Mouse (Mus musculus) kidney, embryonic 15.5 days (tissue): ENCODE data around the gene Rps6kc1. TPM values are rescaled to one million over a fixed set of nuclear protein-coding genes. Genes with fewer than 3 reads are reported as not detected.
A peak's percentile ranks its signal among the peaks of the same experiment; 100 is the strongest.

Source experiments
- ATAC-seq: fragments of 200-750 bp; cut with Nextera tagmentation; replicated peaks from 2 replicates; pipeline ENCODE4 v1.8.0; 2017; ENCODE audit warnings: moderate TSS enrichment; ENCODE audit not compliant: low FRiP score
- H3K27ac ChIP-seq: fragments of 300-500 bp; sonication (generic); 2 replicates; pipeline ENCODE4 v1.5.1; 2015; ENCODE audit warnings: mild to moderate bottlenecking, inconsistent platforms
- H3K27me3 ChIP-seq: fragments of 300-500 bp; sonication (generic); 2 replicates; pipeline ENCODE4 v1.6.1; 2015; ENCODE audit warnings: inconsistent platforms
- H3K36me3 ChIP-seq: fragments of 300-500 bp; sonication (generic); 2 replicates; pipeline ENCODE4 v1.6.1; 2015; ENCODE audit warnings: inconsistent platforms
- H3K4me1 ChIP-seq: fragments of 300-500 bp; sonication (generic); 2 replicates; pipeline ENCODE4 v1.6.1; 2015; ENCODE audit warnings: inconsistent platforms
- H3K4me2 ChIP-seq: fragments of 300-500 bp; sonication (generic); 2 replicates; pipeline ENCODE4 v1.6.1; 2015; ENCODE audit warnings: moderate library complexity, mild to moderate bottlenecking, inconsistent platforms
- H3K4me3 ChIP-seq: fragments of 300-500 bp; sonication (generic); replicated peaks from 2 replicates; pipeline ENCODE4 v1.5.1; 2015; ENCODE audit warnings: mild to moderate bottlenecking, inconsistent platforms
- H3K9ac ChIP-seq: fragments of 300-500 bp; sonication (generic); 2 replicates; pipeline ENCODE4 v1.6.1; 2015; ENCODE audit warnings: mild to moderate bottlenecking, inconsistent platforms
- H3K9me3 ChIP-seq: fragments of 300-500 bp; sonication (generic); replicated peaks from 2 replicates; pipeline ENCODE4 v1.6.1; 2016; ENCODE audit warnings: inconsistent platforms
- WGBS: fragments of 180-500 bp; shearing (Covaris S2); methylation state at CpG from one replicate; pipeline ENCODE4 v1.1.7; 2015; ENCODE audit warnings: mixed read lengths; 5-methylcytosine and 5-hydroxymethylcytosine counted together
- polyA plus RNA-seq: library from polyadenylated mRNA; unstranded; fragments of >200 nt; fragmentation: Nextera tagmentation; extraction: Ambion mirVana; gene quantifications from 2 replicates; pipeline ENCODE4 v1.2.1, GENCODE M21; 2015

The Rps6kc1 gene
- 11.4 and 14.8 TPM in 2 replicates for polyA plus RNA-seq

DNA sequence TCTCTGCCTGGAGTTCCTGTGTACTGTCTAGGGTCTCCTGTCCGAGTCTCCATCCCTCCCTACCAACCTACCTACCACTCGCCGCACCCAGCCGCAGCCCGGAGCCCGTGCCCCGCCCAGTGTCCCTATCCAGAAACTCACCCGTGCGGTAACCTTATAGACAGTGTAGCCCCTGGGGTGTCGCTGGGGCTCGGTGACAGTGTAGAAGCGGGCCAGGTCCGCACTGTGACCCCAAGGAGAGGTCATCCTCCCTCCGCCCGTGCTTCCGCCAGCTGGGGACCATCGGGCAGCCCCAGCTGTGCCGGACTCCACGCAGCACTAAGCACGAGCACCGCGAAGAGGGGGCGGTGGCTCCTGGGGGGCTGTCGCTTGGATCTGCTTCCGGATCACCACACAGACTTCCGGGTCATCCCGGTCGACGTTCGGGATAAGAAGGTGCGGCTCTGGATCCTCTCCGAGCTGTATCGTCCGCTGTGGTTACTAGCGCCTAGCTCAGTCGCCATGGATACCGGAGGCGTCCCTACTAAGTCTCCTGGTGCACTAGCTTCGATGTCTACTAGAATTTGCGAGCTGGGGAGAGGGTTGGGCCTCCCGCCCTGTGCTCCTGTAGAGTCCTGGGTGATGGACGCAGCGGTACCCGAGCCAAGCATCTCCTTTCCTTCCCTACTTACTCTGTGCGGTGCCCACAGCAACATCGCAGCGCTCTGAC, at the start of gene Rps6kc1:
Rps6kc1 (minus strand) TSS at position 356 of the 709 bp plus-strand sequence.
- Histone ChIP-seq H3K36me3 (no peaks in the 10 kb centered on the region), H3K4me2 (peak within 1 kb of the TSS; percentile 89), H3K9ac (peak within 1 kb of the TSS; percentile 70), H3K4me1 (peaks cover 16% of the 10 kb centered on the region), H3K27me3 (no peaks in the 10 kb centered on the region), H3K4me3 (peak within 1 kb of the TSS; percentile 73), H3K9me3 (no peaks in the 10 kb centered on the region), H3K27ac (peak within 1 kb of the TSS; percentile 28)
- under 1% methylated on average over 47 of the region's 47 CpGs for WGBS
- ATAC-seq: peak; percentile 95

GRCm38 (mm10) chr1:190958821-190959220, 47.3 kb upstream of the Rps6kc1 start:
- Histone ChIP-seq H3K4me1 (no peaks in the 10 kb centered on the region), H3K27ac (no peak overlapping the region), H3K4me3 (no peak overlapping the region), H3K4me2 (no peak overlapping the region), H3K36me3 (peaks cover 81% of the 10 kb centered on the region), H3K27me3 (no peaks in the 10 kb centered on the region), H3K9ac (no peak overlapping the region), H3K9me3 (no peaks in the 10 kb centered on the region)
- ATAC-seq: no peak
- 70% methylated on average over 5 of the region's 5 CpGs for WGBS

DNA sequence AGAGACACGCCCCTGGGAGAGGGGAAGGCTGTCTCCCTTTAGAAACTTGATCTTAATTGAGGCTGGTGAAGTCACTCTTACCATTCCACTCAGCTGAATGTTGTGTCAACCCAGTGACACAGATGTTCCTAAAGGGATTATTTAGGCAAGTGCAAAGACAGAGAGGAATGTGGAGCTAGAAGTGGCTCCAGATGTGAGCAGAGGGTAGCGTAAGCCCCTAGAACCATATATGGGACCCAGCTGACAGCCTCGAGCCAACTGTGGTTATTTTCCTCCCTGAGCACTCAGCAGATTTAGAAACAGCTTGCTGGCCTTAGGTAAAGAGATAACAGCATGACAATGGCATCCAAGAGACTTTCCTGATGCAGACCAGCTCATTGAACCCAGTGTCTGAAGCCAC, 41.4 kb upstream of the Rps6kc1 start:
- no peak overlapping the region for H3K9ac ChIP-seq
- 85% methylated on average over 3 of the region's 3 CpGs for WGBS
- H3K4me1 ChIP-seq: no peaks in the 10 kb centered on the region
- H3K9me3 ChIP-seq: no peaks in the 10 kb centered on the region
- no peak overlapping the region for H3K4me3 ChIP-seq
- peaks cover 94% of the 10 kb centered on the region for H3K36me3 ChIP-seq
- ATAC-seq: no peak
- no peaks in the 10 kb centered on the region for H3K27me3 ChIP-seq
- H3K27ac ChIP-seq: no peak overlapping the region
- H3K4me2 ChIP-seq: no peak overlapping the region

GRCm38 (mm10) chr1:190951014-190951413, 39.4 kb upstream of the Rps6kc1 start:
- 88% methylated on average over 5 of the region's 5 CpGs for WGBS
- peaks cover 94% of the 10 kb centered on the region for H3K36me3 ChIP-seq

DNA sequence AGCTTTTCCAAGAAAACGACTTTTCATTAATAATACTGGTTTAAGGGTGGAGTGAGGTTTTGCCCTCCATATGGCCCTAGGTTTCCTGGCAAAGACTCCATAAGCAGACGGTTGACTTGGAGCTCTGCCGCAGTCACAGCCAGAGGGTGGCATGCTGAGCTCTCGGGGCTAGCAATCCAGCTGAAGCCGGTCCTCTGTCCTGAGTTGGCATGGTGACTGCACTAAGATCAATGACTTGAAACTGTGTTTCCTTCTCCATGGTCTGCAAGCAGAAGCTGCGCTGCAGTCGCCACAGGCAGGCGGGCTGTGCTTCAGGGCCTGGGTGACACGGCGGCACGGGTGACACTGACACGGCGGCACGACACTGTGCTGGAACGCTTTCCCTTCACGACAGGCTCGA, 37.3 kb upstream of the Rps6kc1 start:
- ATAC-seq: no peak
- Histone ChIP-seq H3K36me3 (peaks cover 91% of the 10 kb centered on the region), H3K4me2 (no peak overlapping the region), H3K4me3 (no peak overlapping the region), H3K9ac (no peak overlapping the region), H3K9me3 (no peaks in the 10 kb centered on the region), H3K4me1 (no peaks in the 10 kb centered on the region), H3K27ac (0 out of 2 replicates have a peak overlapping the region, but pooled peaks have one; percentile 7), H3K27me3 (no peaks in the 10 kb centered on the region)
- WGBS: 80% methylated on average over 17 of the region's 17 CpGs

More at GRCm38 (mm10) chr1:190951014-190951413, 39.4 kb upstream of the Rps6kc1 start:
- H3K4me3 ChIP-seq: no peak overlapping the region
- H3K27ac ChIP-seq: no peak overlapping the region
- no peaks in the 10 kb centered on the region for H3K27me3 ChIP-seq
- no peak overlapping the region for H3K4me2 ChIP-seq
- no peaks in the 10 kb centered on the region for H3K9me3 ChIP-seq
- no peak for ATAC-seq
- H3K4me1 ChIP-seq: no peaks in the 10 kb centered on the region
- H3K9ac ChIP-seq: no peak overlapping the region

- 0 out of 2 replicates have a peak overlapping the region, but pooled peaks have one; percentile 7 for H3K27ac ChIP-seq
- WGBS: 63% methylated on average over 7 of the region's 7 CpGs
- peaks cover 91% of the 10 kb centered on the region for H3K36me3 ChIP-seq
- no peak overlapping the region for H3K4me3 ChIP-seq
- no peak for ATAC-seq
- H3K9me3 ChIP-seq: no peaks in the 10 kb centered on the region
- no peak overlapping the region for H3K9ac ChIP-seq
- no peaks in the 10 kb centered on the region for H3K4me1 ChIP-seq
- H3K27me3 ChIP-seq: no peaks in the 10 kb centered on the region
- no peak overlapping the region for H3K4me2 ChIP-seq
These were observed 36.9 kb upstream of the Rps6kc1 start for GRCm38 (mm10) chr1:190948439-190948838.

DNA sequence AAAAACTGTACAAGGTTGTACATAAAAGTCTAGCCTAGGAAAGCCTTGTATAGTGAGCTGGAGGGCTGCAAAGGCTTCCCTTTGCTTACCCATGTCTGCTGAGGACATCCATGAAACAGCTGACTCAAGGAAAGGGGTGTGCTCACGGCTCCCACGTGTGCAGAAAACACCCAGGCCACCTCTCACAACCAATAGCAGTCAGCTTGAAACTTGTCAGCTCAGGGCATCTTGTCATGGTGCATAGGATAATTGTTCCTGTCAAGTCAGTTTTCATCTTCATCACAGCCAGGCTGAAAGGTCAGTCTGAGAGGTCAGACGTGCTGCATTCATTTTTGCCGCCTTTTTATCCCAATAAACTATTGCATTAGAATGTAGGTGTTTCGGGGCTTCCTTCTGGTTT, 36.4 kb upstream of the Rps6kc1 start:
- Histone ChIP-seq H3K27ac (no peak overlapping the region), H3K36me3 (peaks cover 91% of the 10 kb centered on the region)
- WGBS: 64% methylated on average over 5 of the region's 5 CpGs

DNA sequence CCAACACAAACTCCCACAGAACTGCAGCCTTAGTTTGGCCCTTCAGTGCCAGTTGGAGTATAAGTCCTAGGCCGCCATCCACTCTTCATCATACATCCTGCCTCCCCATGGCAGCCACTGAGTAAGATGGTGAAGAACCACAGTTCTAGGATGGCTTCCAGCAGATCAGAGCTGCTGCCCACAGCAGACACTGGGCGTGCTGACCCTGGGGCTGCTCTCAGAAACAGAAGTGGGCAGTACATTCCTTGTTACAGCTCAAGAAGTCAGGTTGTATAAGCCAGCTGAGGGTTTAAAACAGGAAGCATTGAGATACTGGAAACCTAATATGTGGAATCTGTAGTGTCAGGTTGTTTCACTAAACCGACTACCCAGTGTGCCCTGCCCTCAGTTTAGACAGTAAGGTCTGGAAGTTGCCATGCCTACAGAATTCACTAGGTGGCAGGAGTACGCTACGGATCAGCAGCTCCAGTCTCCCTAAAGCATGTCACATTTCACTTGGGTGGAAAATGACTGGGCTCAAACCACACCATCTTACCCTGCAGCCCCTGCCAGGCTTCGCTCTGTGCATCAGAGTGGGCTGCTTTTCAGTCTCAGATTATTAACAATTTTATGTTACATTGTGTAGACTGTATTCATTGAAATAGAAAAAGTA, 32.7 kb upstream of the Rps6kc1 start:
- H3K27me3 ChIP-seq: no peaks in the 10 kb centered on the region
- no peak overlapping the region for H3K9ac ChIP-seq
- WGBS: 47% methylated on average over 6 of the region's 6 CpGs
- peaks cover 94% of the 10 kb centered on the region for H3K36me3 ChIP-seq
- H3K4me3 ChIP-seq: no peak overlapping the region
- H3K9me3 ChIP-seq: no peaks in the 10 kb centered on the region
- H3K4me2 ChIP-seq: no peak overlapping the region
- no peak overlapping the region for H3K27ac ChIP-seq
- ATAC-seq: peak; percentile 79
- H3K4me1 ChIP-seq: no peaks in the 10 kb centered on the region

More for the DNA sequence above, 36.4 kb upstream of the Rps6kc1 start:
- Histone ChIP-seq H3K9ac (no peak overlapping the region), H3K4me2 (no peak overlapping the region), H3K4me1 (no peaks in the 10 kb centered on the region), H3K27me3 (no peaks in the 10 kb centered on the region), H3K9me3 (no peaks in the 10 kb centered on the region), H3K4me3 (no peak overlapping the region)
- no peak for ATAC-seq

DNA sequence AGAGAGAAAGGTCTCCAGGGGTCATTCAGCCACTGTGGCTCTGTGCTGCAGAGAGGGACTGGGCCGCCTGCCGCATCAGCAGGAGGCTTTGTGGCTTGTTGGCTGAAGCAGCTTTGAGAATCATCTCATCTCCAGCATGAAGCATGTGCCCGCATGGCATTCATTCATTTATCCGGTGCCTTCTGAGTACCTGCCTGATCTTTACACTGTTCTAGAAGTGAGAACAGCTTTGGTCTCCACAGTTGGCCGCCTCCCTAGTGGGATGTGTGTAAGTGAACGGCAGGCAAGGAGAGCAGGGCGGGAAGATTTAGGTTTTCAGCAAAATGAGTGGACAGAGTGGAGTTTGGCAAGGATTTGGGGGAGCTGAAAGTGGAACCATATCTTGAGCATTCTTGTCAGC, 28.2 kb upstream of the Rps6kc1 start:
- Histone ChIP-seq H3K36me3 (peaks cover 90% of the 10 kb centered on the region), H3K9me3 (no peaks in the 10 kb centered on the region), H3K4me3 (no peak overlapping the region), H3K27ac (no peak overlapping the region), H3K4me1 (no peaks in the 10 kb centered on the region), H3K4me2 (no peak overlapping the region), H3K27me3 (no peaks in the 10 kb centered on the region), H3K9ac (no peak overlapping the region)
- ATAC-seq: no peak
- WGBS: 90% methylated on average over 7 of the region's 7 CpGs

GRCm38 (mm10) chr1:190930181-190930580, 18.6 kb upstream of the Rps6kc1 start:
- ATAC-seq: no peak
- Histone ChIP-seq H3K27me3 (no peaks in the 10 kb centered on the region), H3K4me1 (peaks cover 16% of the 10 kb centered on the region), H3K4me2 (no peak overlapping the region), H3K9me3 (no peaks in the 10 kb centered on the region), H3K27ac (no peak overlapping the region), H3K9ac (no peak overlapping the region), H3K36me3 (peaks cover 22% of the 10 kb centered on the region), H3K4me3 (no peak overlapping the region)
- 89% methylated on average over 6 of the region's 6 CpGs for WGBS

- Histone ChIP-seq H3K9me3 (no peaks in the 10 kb centered on the region), H3K36me3 (peaks cover 12% of the 10 kb centered on the region), H3K27ac (peak overlapping the region; percentile 99), H3K9ac (peak overlapping the region; percentile 81), H3K27me3 (no peaks in the 10 kb centered on the region), H3K4me3 (peak overlapping the region; percentile 71), H3K4me1 (peaks cover 16% of the 10 kb centered on the region), H3K4me2 (peak overlapping the region; percentile 64)
- WGBS: 7% methylated on average over 27 of the region's 27 CpGs
- ATAC-seq: peak; percentile 31
These were observed 17.6 kb upstream of the Rps6kc1 start for GRCm38 (mm10) chr1:190929010-190929695.
